Mouse (Mus musculus) myocyte (in vitro differentiated cells): ENCODE measurements around the gene Tram2. TPM values are rescaled to one million over a fixed set of nuclear protein-coding genes. Genes with fewer than 3 reads are reported as not detected.

Experiments used
- H3K27me3 ChIP-seq: one replicate; pipeline ENCODE4 v1.6.1; 2011; ENCODE audit not compliant: control insufficient read depth, insufficient read depth, insufficient read length
- H3K36me3 ChIP-seq: one replicate; pipeline ENCODE4 v1.6.1; 2011; ENCODE audit not compliant: control insufficient read depth, insufficient read depth
- H3K4me2 ChIP-seq: one replicate; pipeline ENCODE4 v1.6.1; 2011; ENCODE audit warnings: low read depth, control low read depth
- H3K4me3 ChIP-seq: one replicate; pipeline ENCODE4 v1.5.1; 2011; ENCODE audit warnings: mild to moderate bottlenecking, control low read depth, moderate library complexity
- H3K79me2 ChIP-seq: one replicate; pipeline ENCODE4 v1.6.1; 2011; ENCODE audit not compliant: control insufficient read depth, insufficient read depth
- H3ac ChIP-seq: one replicate; pipeline ENCODE4 v1.6.1; 2011; ENCODE audit not compliant: control insufficient read depth, insufficient read length
- CEBPB ChIP-seq: IDR thresholded peaks from 2 replicates; pipeline ENCODE4 v1.6.1; 2011; ENCODE audit warnings: mild to moderate bottlenecking, moderate library complexity; ENCODE audit not compliant: poor library complexity, insufficient read depth, severe bottlenecking
- E2F4 ChIP-seq: IDR thresholded peaks from one replicate; pipeline ENCODE4 v1.6.1; 2011; ENCODE audit warnings: mild to moderate bottlenecking, control low read depth, moderate library complexity; ENCODE audit not compliant: insufficient read depth
- MAX ChIP-seq: IDR thresholded peaks from one replicate; pipeline ENCODE4 v1.6.1; 2011; ENCODE audit warnings: low read depth, mild to moderate bottlenecking, control low read depth
- MYOD1 ChIP-seq, 3 experiments: IDR thresholded peaks; one replicate each; pipeline ENCODE4 v1.6.1; 2011; ENCODE audit warnings: control low read depth in 2 of 3, low read depth in 2 of 3, mild to moderate bottlenecking in 2 of 3, moderate library complexity in 1 of 3; ENCODE audit not compliant: insufficient read length in 2 of 3, control insufficient read depth in 1 of 3
- MYOG ChIP-seq, 3 experiments: IDR thresholded peaks; one replicate each; pipeline ENCODE4 v1.6.1; 2011; ENCODE audit warnings: control low read depth in 2 of 3, low read depth in 2 of 3, mild to moderate bottlenecking in 2 of 3; ENCODE audit not compliant: insufficient read length in 2 of 3, control insufficient read depth in 1 of 3, insufficient read depth in 1 of 3
- POLR2A ChIP-seq: IDR thresholded peaks from one replicate; pipeline ENCODE4 v1.6.1; 2011; ENCODE audit warnings: low read depth, mild to moderate bottlenecking, control low read depth, moderate library complexity; ENCODE audit not compliant: insufficient read length
- POLR2AphosphoS2 ChIP-seq: IDR thresholded peaks from one replicate; pipeline ENCODE4 v1.6.1; 2011; ENCODE audit warnings: low read depth, control low read depth; ENCODE audit not compliant: insufficient read length
- REST ChIP-seq: IDR thresholded peaks from one replicate; pipeline ENCODE4 v1.6.1; 2011; ENCODE audit warnings: mild to moderate bottlenecking, control low read depth, moderate library complexity; ENCODE audit not compliant: insufficient read depth, insufficient read length
- SRF ChIP-seq: IDR thresholded peaks from one replicate; pipeline ENCODE4 v1.6.1; 2011; ENCODE audit warnings: low read depth; ENCODE audit not compliant: control insufficient read depth, insufficient read length
- TCF12 ChIP-seq: IDR thresholded peaks from one replicate; pipeline ENCODE4 v1.6.1; 2011; ENCODE audit warnings: mild to moderate bottlenecking, control low read depth; ENCODE audit not compliant: poor library complexity, insufficient read depth, severe bottlenecking
- TCF3 ChIP-seq: IDR thresholded peaks from one replicate; pipeline ENCODE4 v1.6.1; 2011; ENCODE audit warnings: low read depth, control low read depth; ENCODE audit not compliant: insufficient read length
- USF1 ChIP-seq: IDR thresholded peaks from one replicate; pipeline ENCODE4 v1.6.1; 2011; ENCODE audit warnings: low read depth, mild to moderate bottlenecking, control low read depth, moderate library complexity
- polyA plus RNA-seq: library from polyadenylated mRNA; unstranded; fragments of >200 nt; fragmentation: generic; extraction: Trizol; gene quantifications from one replicate; pipeline ENCODE4 v1.2.1, GENCODE M21; 2012; ENCODE audit warnings: missing spikeins

The Tram2 gene
- polyA plus RNA-seq, 1 experiment = 4.2 TPM

DNA sequence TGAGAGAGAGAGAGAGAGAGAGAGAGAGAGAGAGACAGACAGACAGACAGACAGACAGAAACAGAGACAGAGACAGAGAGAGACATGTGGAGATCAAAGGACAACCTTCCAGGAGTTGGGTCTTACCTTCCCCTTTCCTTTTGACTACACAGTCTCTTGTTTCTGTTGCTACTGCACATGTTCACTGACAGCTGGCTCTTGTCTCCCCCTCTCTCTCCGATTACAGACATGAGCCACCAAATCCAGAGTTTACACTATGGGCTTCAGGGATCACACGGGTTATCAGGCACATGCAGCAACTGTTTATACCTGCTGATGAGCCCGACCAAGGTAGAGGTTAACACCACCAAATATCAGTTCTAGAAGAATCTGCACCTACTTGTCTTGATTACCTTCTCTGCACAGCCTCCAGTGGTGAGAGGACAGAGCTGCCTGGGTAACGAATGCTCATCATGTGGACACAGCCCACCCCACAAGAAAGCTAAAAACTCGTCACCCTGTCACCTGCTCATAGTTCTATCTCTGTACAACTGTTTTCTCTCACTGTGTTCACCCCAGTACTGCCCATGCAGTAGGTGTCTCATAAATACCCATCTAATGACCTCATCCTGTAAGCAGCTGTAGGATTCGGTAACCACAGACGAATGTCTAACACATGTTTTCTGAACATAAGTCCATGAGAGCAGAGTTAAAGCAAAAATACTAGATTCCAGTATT lies 38.3 kb downstream of the Tram2 start:
- H3K4me2 ChIP-seq = peak overlapping the region; percentile 75
- H3K27me3 ChIP-seq = no peaks in the 10 kb centered on the region
- no peaks in the 10 kb centered on the region for H3K36me3 ChIP-seq
- TF ChIP-seq TCF12 (peak; percentile 28), MYOD1 (IDR thresholded peaks at IDR 0.05; ENCODE audit: control insufficient read depth in 1 of 3, insufficient read length in 2 of 3, low read depth in 2 of 3) (peak in 2 of 3 experiments; percentile 73 to 82), E2F4 (no peak), USF1 (no peak), MAX (peak; percentile 2), MYOG (IDR thresholded peaks at IDR 0.05; ENCODE audit: control insufficient read depth in 1 of 3, insufficient read depth in 1 of 3, insufficient read length in 2 of 3, low read depth in 2 of 3) (peak in 2 of 3 experiments; percentile 42 to 77)
- H3K79me2 ChIP-seq = peaks cover 11% of the 10 kb centered on the region
- no peak overlapping the region for H3K4me3 ChIP-seq
- no peak overlapping the region for H3ac ChIP-seq

GRCm38 (mm10) chr1:21040173-21040572 lies 38.9 kb downstream of the Tram2 start:
- peaks cover under 1% of the 10 kb centered on the region for H3K36me3 ChIP-seq
- H3ac ChIP-seq = no peak overlapping the region
- H3K27me3 ChIP-seq = no peaks in the 10 kb centered on the region
- H3K4me2 ChIP-seq = peak overlapping the region; percentile 75
- no peak overlapping the region for H3K4me3 ChIP-seq
- TF ChIP-seq SRF (no peak), POLR2AphosphoS2 (no peak)
- H3K79me2 ChIP-seq = peaks cover 11% of the 10 kb centered on the region

DNA sequence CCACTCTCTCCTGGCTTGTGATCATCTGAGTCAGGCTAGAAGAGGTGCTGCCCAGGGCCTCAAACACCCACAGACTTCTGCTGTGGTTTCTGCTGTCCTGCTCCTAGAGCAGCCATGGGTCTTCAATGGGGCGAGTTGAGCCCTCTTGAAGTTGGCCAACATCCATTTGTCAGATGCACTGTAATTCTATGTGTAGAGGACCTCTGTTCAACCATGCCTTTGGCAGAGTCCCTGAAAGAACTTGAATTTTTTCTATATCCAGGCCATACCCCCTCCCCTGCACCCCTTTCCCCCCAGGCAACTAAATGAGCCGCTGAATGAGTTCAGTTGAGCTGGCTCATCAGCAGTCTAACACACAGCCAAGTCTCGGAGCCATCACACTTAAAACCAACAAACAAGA lies 39.5 kb downstream of the Tram2 start:
- peaks cover 11% of the 10 kb centered on the region for H3K79me2 ChIP-seq
- no peak overlapping the region for H3K4me2 ChIP-seq
- no peaks in the 10 kb centered on the region for H3K27me3 ChIP-seq
- H3K36me3 ChIP-seq = peaks cover 7% of the 10 kb centered on the region
- no peak overlapping the region for H3K4me3 ChIP-seq
- H3ac ChIP-seq = no peak overlapping the region
- TF ChIP-seq SRF = no peak

GRCm38 (mm10) chr1:21037881-21038601 lies 41.0 kb downstream of the Tram2 start:
- peaks cover 11% of the 10 kb centered on the region for H3K79me2 ChIP-seq
- no peak overlapping the region for H3K4me2 ChIP-seq
- no peak for TF ChIP-seq E2F4
- no peak for TF ChIP-seq MYOD1 (IDR thresholded peaks at IDR 0.05; ENCODE audit: control insufficient read depth in 1 of 3, insufficient read length in 2 of 3, low read depth in 2 of 3)
- no peak for TF ChIP-seq TCF3
- peaks cover 7% of the 10 kb centered on the region for H3K36me3 ChIP-seq
- H3K4me3 ChIP-seq = no peak overlapping the region
- no peaks in the 10 kb centered on the region for H3K27me3 ChIP-seq
- H3ac ChIP-seq = no peak overlapping the region

- Histone ChIP-seq H3K79me2 (peaks cover 11% of the 10 kb centered on the region), H3K36me3 (peaks cover 7% of the 10 kb centered on the region), H3K27me3 (no peaks in the 10 kb centered on the region), H3ac (no peak overlapping the region), H3K4me3 (no peak overlapping the region), H3K4me2 (no peak overlapping the region)
- TF ChIP-seq POLR2AphosphoS2 = no peak
- TF ChIP-seq TCF3 = no peak
- no peak for TF ChIP-seq REST
- no peak for TF ChIP-seq SRF
- no peak for TF ChIP-seq MYOG (IDR thresholded peaks at IDR 0.05; ENCODE audit: control insufficient read depth in 1 of 3, insufficient read depth in 1 of 3, insufficient read length in 2 of 3, low read depth in 2 of 3)
- no peak for TF ChIP-seq TCF12
- TF ChIP-seq POLR2A = no peak
- TF ChIP-seq CEBPB = no peak
- no peak for TF ChIP-seq MAX
- no peak for TF ChIP-seq MYOD1 (IDR thresholded peaks at IDR 0.05; ENCODE audit: control insufficient read depth in 1 of 3, insufficient read length in 2 of 3, low read depth in 2 of 3)
- TF ChIP-seq E2F4 = no peak
These were observed 43.2 kb downstream of the Tram2 start for GRCm38 (mm10) chr1:21035878-21036277.

DNA sequence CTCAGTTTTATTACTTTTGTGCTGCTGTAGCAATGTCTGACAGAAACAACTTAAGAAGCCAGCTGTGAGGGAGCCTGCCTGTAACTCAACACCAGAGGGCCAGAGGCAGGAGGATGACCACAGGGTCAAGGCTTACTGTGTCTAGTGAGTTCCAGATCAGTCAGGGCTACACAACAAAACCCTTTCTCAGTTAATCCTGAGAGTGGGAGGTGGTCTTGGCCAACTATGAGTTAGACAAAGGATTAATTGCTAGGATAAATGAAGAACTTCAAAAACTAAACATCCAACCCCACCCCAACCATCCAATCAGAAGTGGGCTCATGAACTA lies 45.3 kb downstream of the Tram2 start:
- Histone ChIP-seq H3K79me2 (peaks cover 5% of the 10 kb centered on the region), H3K4me2 (no peak overlapping the region), H3K27me3 (no peaks in the 10 kb centered on the region), H3K4me3 (no peak overlapping the region), H3ac (no peak overlapping the region), H3K36me3 (peaks cover 7% of the 10 kb centered on the region)
- TF ChIP-seq MYOD1 (IDR thresholded peaks at IDR 0.05; ENCODE audit: control insufficient read depth in 1 of 3, insufficient read length in 2 of 3, low read depth in 2 of 3) (peak in 1 of 3 experiments; percentile 32), CEBPB (no peak)
